Mouse (Mus musculus): Measurements from ENCODE around the gene Hspa8.
"Not testable (repeated sequence)": the region's sequence is repeated elsewhere in the genome, so short reads cannot be mapped to it uniquely, and the experiment has no call there.

The Hspa8 gene

DNA sequence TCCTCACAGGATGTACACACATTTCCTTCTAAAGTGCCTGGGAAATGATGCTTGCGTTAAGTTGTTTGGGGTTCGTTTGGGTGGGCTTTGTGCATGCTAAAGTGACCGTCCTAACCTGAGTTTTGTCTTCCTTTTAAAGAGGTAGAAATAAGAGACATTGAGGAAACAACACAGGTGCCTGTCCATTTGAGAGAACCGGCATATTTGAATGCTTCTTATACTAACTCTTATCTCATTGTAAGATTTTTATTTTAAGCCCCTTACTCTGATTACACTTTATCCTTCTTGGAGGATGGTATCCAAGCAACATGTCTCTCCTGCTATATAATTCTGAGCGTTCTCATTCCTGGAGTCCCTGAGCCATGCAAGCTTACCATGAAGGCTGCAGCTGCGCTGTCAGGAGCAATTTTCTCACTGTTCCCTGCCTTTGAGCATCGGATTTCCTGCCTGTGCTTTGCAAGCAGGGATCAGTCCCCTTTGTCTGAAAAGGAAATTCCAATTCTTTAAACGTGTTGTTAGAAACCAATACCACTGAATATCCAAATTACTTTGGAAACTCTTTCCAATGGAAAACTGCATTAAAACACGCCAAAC is 16.3 kb upstream of the Hspa8 start:
- DNase-seq = no peak

DNA sequence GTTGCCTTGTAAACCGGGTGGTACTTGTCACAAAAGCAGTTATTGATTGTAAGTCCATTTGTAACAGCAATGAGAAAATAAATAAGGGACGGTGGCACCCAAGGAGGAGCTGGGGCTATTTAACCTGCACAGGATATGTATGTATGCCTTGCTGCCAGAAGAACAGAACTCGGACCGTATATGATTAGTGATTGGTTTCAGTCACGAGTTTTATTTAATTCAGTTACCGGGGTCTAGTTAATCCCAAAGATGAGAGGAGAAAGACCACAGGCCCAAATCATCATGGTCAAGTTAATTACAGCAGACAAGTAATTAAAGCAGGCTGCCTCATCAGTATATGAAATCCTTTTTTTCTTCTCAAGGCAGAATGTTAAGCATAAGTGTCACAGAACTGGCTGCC is 15.3 kb upstream of the Hspa8 start:
- no peak for DNase-seq

DNA sequence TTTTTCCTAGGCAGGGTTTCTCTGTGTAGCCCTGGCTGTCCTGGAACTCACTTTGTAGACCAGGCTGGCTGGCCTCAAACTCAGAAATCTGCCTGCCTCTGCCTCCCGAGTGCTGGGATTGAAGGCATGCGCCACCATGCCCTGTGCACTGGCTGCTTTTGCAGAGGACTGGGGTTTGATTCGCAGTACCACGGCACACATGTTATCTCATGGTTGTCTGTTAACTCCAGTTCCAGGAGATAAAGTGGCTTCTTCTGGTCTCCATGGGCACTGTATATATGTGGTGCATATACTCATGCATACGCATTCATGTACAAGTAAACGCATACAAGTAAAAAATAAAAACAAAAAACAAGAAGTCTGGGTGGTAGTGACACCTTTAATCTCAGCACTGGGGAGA is 14.0 kb upstream of the Hspa8 start:
- DNase-seq = not testable (repeated sequence)

GRCm38 (mm10) chr9:40791864-40792633 is 8.7 kb upstream of the Hspa8 start:
- no peak for DNase-seq

- no peak for DNase-seq
These were observed 7.2 kb upstream of the Hspa8 start for GRCm38 (mm10) chr9:40793581-40793980.

DNA sequence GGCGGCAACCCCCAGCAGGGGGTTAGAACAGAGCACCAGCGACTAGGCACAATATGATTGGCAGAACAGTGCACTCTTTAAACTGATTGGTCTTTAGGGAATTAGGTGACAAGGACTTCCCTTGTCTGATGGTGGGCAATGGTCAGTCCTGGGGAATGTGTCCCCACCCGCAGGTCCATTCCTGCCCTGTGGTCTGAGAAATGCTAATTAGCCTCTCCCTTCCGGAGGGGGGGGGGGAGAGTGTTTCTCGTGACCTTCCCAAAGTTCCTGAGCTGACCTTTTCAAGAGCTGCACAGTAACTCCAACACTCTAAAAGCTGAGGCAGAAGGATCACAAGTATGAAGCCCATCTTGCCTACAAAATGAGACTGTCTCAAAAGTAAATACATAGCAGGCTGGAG is 6.5 kb upstream of the Hspa8 start:
- no peak for DNase-seq

GRCm38 (mm10) chr9:40794926-40795325 is 5.9 kb upstream of the Hspa8 start:
- no peak for DNase-seq

GRCm38 (mm10) chr9:40795562-40795961 is 5.2 kb upstream of the Hspa8 start:
- DNase-seq = no peak

- DNase-seq = no peak
These were observed 4.7 kb upstream of the Hspa8 start for GRCm38 (mm10) chr9:40796054-40796453.

DNA sequence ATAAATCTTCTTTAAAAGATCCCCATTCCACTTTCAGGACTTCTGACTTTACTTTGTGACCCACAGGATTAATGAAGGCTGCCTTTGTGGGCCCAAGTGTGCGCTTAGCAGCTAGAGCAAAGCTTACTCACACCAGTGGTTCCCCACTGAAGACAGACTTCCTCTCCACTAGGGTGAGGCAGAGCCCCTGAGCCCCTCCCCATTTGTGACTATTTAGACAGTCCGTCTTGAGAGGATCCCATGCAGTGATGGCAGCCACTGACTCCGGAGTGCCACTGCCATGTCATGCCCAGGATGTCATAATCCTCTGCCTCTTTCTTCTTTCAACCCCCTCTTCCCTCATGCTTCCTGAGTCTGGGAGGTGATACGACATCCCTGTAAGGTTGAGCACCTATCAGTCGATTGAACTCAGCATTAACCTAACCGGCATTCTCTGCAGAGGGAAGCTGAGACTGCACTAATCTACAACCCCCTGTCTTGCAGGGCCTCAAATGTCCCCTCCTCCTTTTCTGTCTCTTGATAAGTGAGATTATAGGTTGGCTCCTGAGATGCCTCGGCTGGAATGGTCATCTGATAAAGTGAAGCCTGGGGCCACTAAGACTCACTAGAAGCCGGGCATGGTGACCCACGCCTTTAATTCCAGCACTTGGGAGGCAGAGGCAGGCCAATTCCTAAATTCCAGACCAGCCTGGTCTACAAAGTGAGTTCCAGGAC is 2.4 kb upstream of the Hspa8 start:
- DNase-seq = no peak

- DNase-seq = no peak
These were observed 1.7 kb upstream of the Hspa8 start for GRCm38 (mm10) chr9:40799112-40799511.

- DNase-seq = peak; percentile 44 to 60
These were observed 815 bp upstream of the Hspa8 start for GRCm38 (mm10) chr9:40799837-40800501.

- DNase-seq = peak in 1 of 2 experiments; percentile 13
These were observed 1.1 kb downstream of the Hspa8 start for GRCm38 (mm10) chr9:40801614-40802532.

DNA sequence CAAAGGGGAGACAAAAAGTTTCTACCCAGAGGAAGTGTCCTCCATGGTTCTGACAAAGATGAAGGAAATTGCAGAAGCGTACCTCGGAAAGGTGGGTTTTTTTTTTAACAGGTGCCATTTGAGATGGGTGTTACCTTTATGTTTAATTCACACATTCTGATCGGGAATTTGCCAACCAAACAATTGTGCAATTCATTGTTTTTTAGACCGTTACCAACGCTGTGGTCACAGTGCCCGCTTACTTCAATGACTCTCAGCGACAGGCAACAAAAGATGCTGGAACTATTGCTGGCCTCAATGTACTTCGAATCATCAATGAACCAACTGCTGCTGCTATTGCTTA is 1.7 kb downstream of the Hspa8 start:
- not testable (repeated sequence) for DNase-seq

GRCm38 (mm10) chr9:40804576-40804975 is 3.8 kb downstream of the Hspa8 start:
- not testable (repeated sequence) for DNase-seq

- DNase-seq = peak in 1 of 2 experiments; percentile 47
These were observed 4.5 kb downstream of the Hspa8 start for GRCm38 (mm10) chr9:40805263-40805662.

DNA sequence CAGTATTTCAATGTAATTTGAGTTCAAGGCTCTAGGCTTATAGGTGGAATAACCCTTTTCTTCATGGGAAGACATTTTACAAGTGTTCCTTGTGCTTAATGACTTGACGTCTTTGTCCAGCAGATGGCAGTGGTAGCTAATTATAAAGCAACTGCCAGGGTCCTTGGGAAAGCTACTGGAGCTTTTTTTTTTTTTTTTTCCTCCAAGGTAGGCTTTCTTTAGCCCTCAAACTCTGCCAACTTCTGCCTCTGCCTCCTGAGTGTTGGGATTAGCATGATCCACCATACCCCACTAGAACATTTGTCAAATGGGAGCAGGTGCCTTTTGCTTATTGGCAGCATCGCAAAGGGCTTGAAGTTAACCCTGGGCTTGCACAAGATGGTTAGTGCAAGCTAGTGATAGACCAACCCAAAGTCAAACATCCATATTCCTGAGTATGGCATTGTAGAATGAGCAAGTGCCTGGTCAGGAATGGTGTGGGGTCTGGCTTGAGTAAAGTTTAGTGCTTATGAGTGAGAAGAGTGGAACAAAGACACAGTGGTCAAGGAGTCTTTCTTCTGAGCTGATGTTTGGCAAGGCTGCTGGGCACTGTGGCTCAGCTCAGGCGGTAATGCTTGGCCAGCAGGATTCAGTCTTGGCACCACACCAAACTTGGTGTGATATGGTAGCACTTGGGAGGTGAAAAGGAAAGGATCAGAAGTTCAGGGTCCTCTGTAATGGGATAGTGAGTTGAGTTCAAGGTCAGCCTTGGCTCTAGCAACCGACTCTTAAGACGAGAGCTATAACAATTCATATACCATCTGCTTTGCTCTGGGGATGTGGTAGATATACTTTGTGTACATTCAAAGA is 5.9 kb downstream of the Hspa8 start:
- DNase-seq = no peak

DNA sequence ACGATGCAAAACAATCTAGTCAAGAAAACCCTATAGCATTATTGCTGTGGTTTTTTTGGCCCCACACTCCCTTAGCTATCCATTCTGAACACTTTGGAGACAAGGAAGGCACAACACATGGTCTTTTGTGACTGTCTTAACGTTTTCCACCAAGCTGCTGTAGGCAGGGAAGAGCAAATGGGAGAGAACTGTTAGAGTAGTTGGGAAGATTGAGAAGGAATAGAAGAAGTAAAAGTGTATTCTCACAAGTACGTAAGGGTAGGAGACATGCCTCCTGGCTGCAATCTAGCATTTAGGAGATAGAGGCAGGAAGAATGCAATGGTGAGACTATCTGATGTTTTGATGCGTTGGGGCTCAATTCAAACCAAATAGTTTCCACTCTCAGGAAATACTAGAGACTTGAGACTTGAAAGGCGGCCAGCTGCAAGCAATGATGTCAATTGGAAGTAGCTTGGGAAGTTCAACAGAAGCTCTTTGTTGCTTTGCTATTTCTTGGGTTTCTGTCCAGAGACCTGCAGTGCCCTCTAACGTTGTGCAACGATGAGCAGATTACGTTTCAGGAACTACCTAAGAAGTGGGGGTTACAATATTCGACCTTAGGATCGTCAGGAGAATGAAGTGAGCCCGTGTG is 6.6 kb downstream of the Hspa8 start:
- DNase-seq = no peak

- DNase-seq = no peak
These were observed 7.5 kb downstream of the Hspa8 start for GRCm38 (mm10) chr9:40808061-40808906.

DNA sequence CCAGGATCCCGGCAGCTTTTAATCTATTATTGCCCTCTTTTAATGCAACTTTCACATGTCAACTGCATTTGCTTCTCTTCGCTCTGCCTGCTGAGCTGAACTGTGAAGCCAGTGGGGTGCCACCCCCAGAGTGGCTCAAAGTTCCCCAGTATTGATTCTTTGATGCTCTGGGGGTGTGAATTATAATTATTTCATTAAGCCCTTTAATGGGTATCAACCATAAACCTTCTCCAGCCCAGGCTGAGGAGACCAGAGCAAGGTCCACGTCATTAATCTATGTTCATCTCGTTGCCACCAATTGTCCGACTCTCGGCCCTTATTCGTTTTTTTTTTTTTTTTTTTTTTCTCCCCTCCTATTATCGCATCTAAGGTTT is 8.1 kb downstream of the Hspa8 start:
- DNase-seq = no peak

All from thymus, adult 18-20 months (tissue).